Mouse (Mus musculus): ENCODE data around the gene Cntn3. TPM values are rescaled to one million over a fixed set of nuclear protein-coding genes. Genes with fewer than 3 reads are reported as not detected.

Gene Cntn3
- polyA plus RNA-seq, 1 experiment from 2014 or later: 0.39 TPM

- Histone ChIP-seq H3K4me1 (ENCODE audit: control insufficient read depth, insufficient read depth, low read length) (no peaks in the 10 kb centered on the region), H3K36me3 (ENCODE audit: control insufficient read depth, insufficient read depth, low read length) (no peaks in the 10 kb centered on the region), H3K4me2 (no peak overlapping the region), H3K9ac (ENCODE audit: low read depth, low read length) (no peak overlapping the region), H3K9me3 (replicated peaks; ENCODE audit: control insufficient read depth, low read length) (no peaks in the 10 kb centered on the region), H3K27me3 (ENCODE audit: control insufficient read depth, insufficient read depth, low read length) (no peaks in the 10 kb centered on the region), H3K4me3 (ENCODE audit: low read depth, low read length) (no peak overlapping the region), H3K27ac (ENCODE audit: low read depth, low read length) (no peak overlapping the region)
- ATAC-seq (replicated peaks; ENCODE audit: insufficient number of reproducible peaks, low FRiP score, low TSS enrichment): no peak
- WGBS (ENCODE audit: insufficient replicate concordance): 62% methylated on average over 2 of the region's 2 CpGs
Observed at GRCm38 (mm10) chr6:102523037-102523436, 49.9 kb downstream of the Cntn3 start.

- Histone ChIP-seq H3K9ac (ENCODE audit: low read depth, low read length) (no peak overlapping the region), H3K4me1 (ENCODE audit: control insufficient read depth, insufficient read depth, low read length) (no peaks in the 10 kb centered on the region), H3K4me2 (no peak overlapping the region), H3K27ac (ENCODE audit: low read depth, low read length) (no peak overlapping the region), H3K36me3 (ENCODE audit: control insufficient read depth, insufficient read depth, low read length) (no peaks in the 10 kb centered on the region), H3K9me3 (replicated peaks; ENCODE audit: control insufficient read depth, low read length) (no peaks in the 10 kb centered on the region), H3K4me3 (ENCODE audit: low read depth, low read length) (no peak overlapping the region), H3K27me3 (ENCODE audit: control insufficient read depth, insufficient read depth, low read length) (no peaks in the 10 kb centered on the region)
- 69% methylated on average over 2 of the region's 2 CpGs for WGBS (ENCODE audit: insufficient replicate concordance)
- ATAC-seq (replicated peaks; ENCODE audit: insufficient number of reproducible peaks, low FRiP score, low TSS enrichment): no peak
Observed at GRCm38 (mm10) chr6:102520977-102521376, 51.9 kb downstream of the Cntn3 start.

- no peaks in the 10 kb centered on the region for H3K27me3 ChIP-seq (ENCODE audit: control insufficient read depth, insufficient read depth, low read length)
- ATAC-seq (replicated peaks; ENCODE audit: insufficient number of reproducible peaks, low FRiP score, low TSS enrichment): no peak
- WGBS (ENCODE audit: insufficient replicate concordance): 59% methylated on average over 2 of the region's 2 CpGs
- H3K9me3 ChIP-seq (replicated peaks; ENCODE audit: control insufficient read depth, low read length): no peaks in the 10 kb centered on the region
- no peaks in the 10 kb centered on the region for H3K4me1 ChIP-seq (ENCODE audit: control insufficient read depth, insufficient read depth, low read length)
- no peak overlapping the region for H3K4me3 ChIP-seq (ENCODE audit: low read depth, low read length)
- H3K27ac ChIP-seq (ENCODE audit: low read depth, low read length): no peak overlapping the region
- no peak overlapping the region for H3K4me2 ChIP-seq
- H3K9ac ChIP-seq (ENCODE audit: low read depth, low read length): no peak overlapping the region
- H3K36me3 ChIP-seq (ENCODE audit: control insufficient read depth, insufficient read depth, low read length): no peaks in the 10 kb centered on the region
Observed at GRCm38 (mm10) chr6:102515231-102515630, 57.7 kb downstream of the Cntn3 start.

GRCm38 (mm10) chr6:102512085-102512484, 60.8 kb downstream of the Cntn3 start:
- ATAC-seq (replicated peaks; ENCODE audit: insufficient number of reproducible peaks, low FRiP score, low TSS enrichment): no peak
- H3K9ac ChIP-seq (ENCODE audit: low read depth, low read length): no peak overlapping the region

GRCm38 (mm10) chr6:102485509-102485908, 87.4 kb downstream of the Cntn3 start:
- ATAC-seq (replicated peaks; ENCODE audit: insufficient number of reproducible peaks, low FRiP score, low TSS enrichment): no peak
- H3K27ac ChIP-seq (ENCODE audit: low read depth, low read length): no peak overlapping the region
- no peak overlapping the region for H3K4me3 ChIP-seq (ENCODE audit: low read depth, low read length)
- no peak overlapping the region for H3K9ac ChIP-seq (ENCODE audit: low read depth, low read length)
- H3K4me1 ChIP-seq (ENCODE audit: control insufficient read depth, insufficient read depth, low read length): no peaks in the 10 kb centered on the region
- no peaks in the 10 kb centered on the region for H3K36me3 ChIP-seq (ENCODE audit: control insufficient read depth, insufficient read depth, low read length)
- no peaks in the 10 kb centered on the region for H3K9me3 ChIP-seq (replicated peaks; ENCODE audit: control insufficient read depth, low read length)
- no peaks in the 10 kb centered on the region for H3K27me3 ChIP-seq (ENCODE audit: control insufficient read depth, insufficient read depth, low read length)
- H3K4me2 ChIP-seq: no peak overlapping the region

More at GRCm38 (mm10) chr6:102512085-102512484, 60.8 kb downstream of the Cntn3 start:
- Histone ChIP-seq H3K4me3 (ENCODE audit: low read depth, low read length) (no peak overlapping the region), H3K27me3 (ENCODE audit: control insufficient read depth, insufficient read depth, low read length) (no peaks in the 10 kb centered on the region), H3K27ac (ENCODE audit: low read depth, low read length) (no peak overlapping the region), H3K36me3 (ENCODE audit: control insufficient read depth, insufficient read depth, low read length) (no peaks in the 10 kb centered on the region), H3K4me2 (no peak overlapping the region), H3K4me1 (ENCODE audit: control insufficient read depth, insufficient read depth, low read length) (no peaks in the 10 kb centered on the region), H3K9me3 (replicated peaks; ENCODE audit: control insufficient read depth, low read length) (no peaks in the 10 kb centered on the region)
- 65% methylated on average over 1 of the region's 1 CpGs for WGBS (ENCODE audit: insufficient replicate concordance)

- WGBS (ENCODE audit: insufficient replicate concordance): 68% methylated on average over 8 of the region's 8 CpGs
- Histone ChIP-seq H3K4me3 (ENCODE audit: low read depth, low read length) (no peak overlapping the region), H3K4me2 (no peak overlapping the region), H3K9me3 (replicated peaks; ENCODE audit: control insufficient read depth, low read length) (no peaks in the 10 kb centered on the region), H3K27me3 (ENCODE audit: control insufficient read depth, insufficient read depth, low read length) (no peaks in the 10 kb centered on the region), H3K4me1 (ENCODE audit: control insufficient read depth, insufficient read depth, low read length) (no peaks in the 10 kb centered on the region), H3K9ac (ENCODE audit: low read depth, low read length) (no peak overlapping the region), H3K27ac (ENCODE audit: low read depth, low read length) (no peak overlapping the region), H3K36me3 (ENCODE audit: control insufficient read depth, insufficient read depth, low read length) (no peaks in the 10 kb centered on the region)
- ATAC-seq (replicated peaks; ENCODE audit: insufficient number of reproducible peaks, low FRiP score, low TSS enrichment): no peak
Observed at GRCm38 (mm10) chr6:102478320-102479080, 94.4 kb downstream of the Cntn3 start.

DNA sequence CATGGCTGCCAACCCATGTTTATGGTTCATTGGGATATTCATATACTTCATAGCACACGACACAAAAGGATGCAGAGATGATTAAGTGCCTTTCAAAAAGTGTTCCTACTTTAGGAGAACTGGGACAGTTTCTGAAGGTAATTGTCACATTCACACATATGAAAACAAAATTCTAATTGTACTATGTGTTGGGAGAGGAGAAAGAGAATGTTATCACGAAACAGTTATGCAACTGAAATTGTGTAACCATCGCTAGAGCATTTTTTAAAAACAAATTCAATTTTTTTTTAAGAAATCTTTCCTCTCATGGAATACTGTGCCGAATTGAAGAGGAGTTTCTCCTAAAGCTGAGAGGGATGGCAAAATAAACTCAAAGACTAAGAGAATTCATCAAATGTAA, 134.5 kb downstream of the Cntn3 start:
- Histone ChIP-seq H3K27me3 (ENCODE audit: control insufficient read depth, insufficient read depth, low read length) (no peaks in the 10 kb centered on the region), H3K36me3 (ENCODE audit: control insufficient read depth, insufficient read depth, low read length) (no peaks in the 10 kb centered on the region), H3K9ac (ENCODE audit: low read depth, low read length) (no peak overlapping the region), H3K4me3 (ENCODE audit: low read depth, low read length) (no peak overlapping the region), H3K4me2 (no peak overlapping the region), H3K27ac (ENCODE audit: low read depth, low read length) (no peak overlapping the region), H3K4me1 (ENCODE audit: control insufficient read depth, insufficient read depth, low read length) (no peaks in the 10 kb centered on the region), H3K9me3 (replicated peaks; ENCODE audit: control insufficient read depth, low read length) (no peaks in the 10 kb centered on the region)
- 72% methylated on average over 4 of the region's 4 CpGs for WGBS (ENCODE audit: insufficient replicate concordance)
- ATAC-seq (replicated peaks; ENCODE audit: insufficient number of reproducible peaks, low FRiP score, low TSS enrichment): no peak

DNA sequence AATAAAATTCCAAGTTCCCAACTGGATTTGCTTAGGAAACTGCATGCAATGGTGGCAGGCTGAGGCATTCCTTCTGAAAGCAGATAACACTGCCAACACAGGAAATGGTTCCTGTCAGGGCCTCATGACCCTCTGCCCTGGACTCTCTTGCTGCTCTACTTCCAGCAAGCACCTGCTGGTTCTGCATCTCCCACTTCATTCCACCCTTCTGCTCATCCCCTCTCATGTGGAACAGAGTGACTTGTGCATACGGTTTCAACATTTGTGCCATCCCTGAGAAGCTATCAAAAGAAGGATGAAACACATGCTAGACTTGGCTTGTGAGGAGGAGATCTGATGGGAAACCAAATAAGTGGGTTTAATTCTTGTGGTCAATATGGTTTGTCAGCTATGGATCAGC, 145.4 kb downstream of the Cntn3 start:
- Histone ChIP-seq H3K27ac (ENCODE audit: low read depth, low read length) (no peak overlapping the region), H3K27me3 (ENCODE audit: control insufficient read depth, insufficient read depth, low read length) (no peaks in the 10 kb centered on the region), H3K9me3 (replicated peaks; ENCODE audit: control insufficient read depth, low read length) (no peaks in the 10 kb centered on the region), H3K36me3 (ENCODE audit: control insufficient read depth, insufficient read depth, low read length) (no peaks in the 10 kb centered on the region), H3K4me3 (ENCODE audit: low read depth, low read length) (no peak overlapping the region), H3K9ac (ENCODE audit: low read depth, low read length) (no peak overlapping the region), H3K4me2 (no peak overlapping the region), H3K4me1 (ENCODE audit: control insufficient read depth, insufficient read depth, low read length) (no peaks in the 10 kb centered on the region)
- no peak for ATAC-seq (replicated peaks; ENCODE audit: insufficient number of reproducible peaks, low FRiP score, low TSS enrichment)
- 76% methylated on average over 1 of the region's 1 CpGs for WGBS (ENCODE audit: insufficient replicate concordance)

GRCm38 (mm10) chr6:102421781-102422180, 151.1 kb downstream of the Cntn3 start:
- Histone ChIP-seq H3K27me3 (ENCODE audit: control insufficient read depth, insufficient read depth, low read length) (no peaks in the 10 kb centered on the region), H3K36me3 (ENCODE audit: control insufficient read depth, insufficient read depth, low read length) (no peaks in the 10 kb centered on the region), H3K9ac (ENCODE audit: low read depth, low read length) (no peak overlapping the region), H3K4me2 (no peak overlapping the region), H3K4me3 (ENCODE audit: low read depth, low read length) (no peak overlapping the region), H3K9me3 (replicated peaks; ENCODE audit: control insufficient read depth, low read length) (no peaks in the 10 kb centered on the region), H3K27ac (ENCODE audit: low read depth, low read length) (no peak overlapping the region), H3K4me1 (ENCODE audit: control insufficient read depth, insufficient read depth, low read length) (no peaks in the 10 kb centered on the region)
- no peak for ATAC-seq (replicated peaks; ENCODE audit: insufficient number of reproducible peaks, low FRiP score, low TSS enrichment)
- 66% methylated on average over 1 of the region's 1 CpGs for WGBS (ENCODE audit: insufficient replicate concordance)
